Mouse (Mus musculus) thymus, postnatal 14 days (tissue): ENCODE measurements around the gene Stk38l.

Experiments used
- DNase-seq: peaks from one replicate; pipeline ENCODE4 v3.0.0; 2021

Stk38l gene

GRCm38 (mm10) chr6:146724581-146725383 lies at the start of gene Stk38l:
Gene Stk38l (plus strand): TSS chr6:146724995.
- peak; percentile 97 for DNase-seq

GRCm38 (mm10) chr6:146676904-146677303 lies 47.9 kb upstream of the Stk38l start:
- no peak for DNase-seq

- no peak for DNase-seq
These were observed 46.4 kb upstream of the Stk38l start for GRCm38 (mm10) chr6:146678136-146679070.

- no peak for DNase-seq
These were observed 40.9 kb upstream of the Stk38l start for GRCm38 (mm10) chr6:146683881-146684280.

GRCm38 (mm10) chr6:146685781-146686308 lies 39.0 kb upstream of the Stk38l start:
- peak; percentile 66 for DNase-seq

GRCm38 (mm10) chr6:146686463-146687196 lies 38.2 kb upstream of the Stk38l start:
- DNase-seq = no peak

GRCm38 (mm10) chr6:146688010-146688409 lies 36.8 kb upstream of the Stk38l start:
- DNase-seq = no peak

- no peak for DNase-seq
These were observed 35.9 kb upstream of the Stk38l start for GRCm38 (mm10) chr6:146688861-146689260.

- no peak for DNase-seq
These were observed 27.0 kb upstream of the Stk38l start for GRCm38 (mm10) chr6:146697767-146698166.

GRCm38 (mm10) chr6:146698376-146698775 lies 26.4 kb upstream of the Stk38l start:
- no peak for DNase-seq

- no peak for DNase-seq
These were observed 24.3 kb upstream of the Stk38l start for GRCm38 (mm10) chr6:146700461-146700860.

- DNase-seq = peak; percentile 12
These were observed 22.5 kb upstream of the Stk38l start for GRCm38 (mm10) chr6:146702126-146702881.

- DNase-seq = no peak
These were observed 21.4 kb upstream of the Stk38l start for GRCm38 (mm10) chr6:146703351-146703750.

GRCm38 (mm10) chr6:146705631-146706030 lies 19.2 kb upstream of the Stk38l start:
- DNase-seq = no peak

GRCm38 (mm10) chr6:146719606-146720005 lies 5.2 kb upstream of the Stk38l start:
- no peak for DNase-seq

GRCm38 (mm10) chr6:146723805-146724204 lies 990 bp upstream of the Stk38l start:
- no peak for DNase-seq

GRCm38 (mm10) chr6:146725384-146725791 lies 593 bp downstream of the Stk38l start:
- DNase-seq = no peak

- no peak for DNase-seq
These were observed 6.2 kb downstream of the Stk38l start for GRCm38 (mm10) chr6:146731031-146731430.

- no peak for DNase-seq
These were observed 6.9 kb downstream of the Stk38l start for GRCm38 (mm10) chr6:146731692-146732091.

GRCm38 (mm10) chr6:146732232-146732631 lies 7.4 kb downstream of the Stk38l start:
- no peak for DNase-seq

GRCm38 (mm10) chr6:146732676-146733075 lies 7.9 kb downstream of the Stk38l start:
- no peak for DNase-seq

GRCm38 (mm10) chr6:146733554-146733953 lies 8.8 kb downstream of the Stk38l start:
- no peak for DNase-seq
